Mouse (Mus musculus) erythroblast, embryonic 14.5 days (primary cell): Measurements from ENCODE around the gene Grik2. TPM values are rescaled to one million over a fixed set of nuclear protein-coding genes. Genes with fewer than 3 reads are reported as not detected.

Experiments
- H3K27me3 ChIP-seq: 2 replicates; pipeline ENCODE4 v1.6.1; 2012; ENCODE audit warnings: inconsistent platforms; ENCODE audit not compliant: control insufficient read depth
- H3K36me3 ChIP-seq: 2 replicates; pipeline ENCODE4 v1.6.1; 2012; ENCODE audit warnings: mild to moderate bottlenecking, inconsistent platforms; ENCODE audit not compliant: control insufficient read depth
- H3K4me1 ChIP-seq: 2 replicates; pipeline ENCODE4 v1.6.1; 2012; ENCODE audit warnings: inconsistent platforms; ENCODE audit not compliant: control insufficient read depth
- H3K4me3 ChIP-seq: replicated peaks from 2 replicates; pipeline ENCODE3; 2012; ENCODE audit warnings: moderate library complexity, mild to moderate bottlenecking, inconsistent platforms
- H3K9me3 ChIP-seq: 2 replicates; pipeline ENCODE4 v1.6.1; 2012; ENCODE audit warnings: low read length, inconsistent platforms, mixed read lengths; ENCODE audit not compliant: control insufficient read depth
- GATA1 ChIP-seq: IDR thresholded peaks from 2 replicates; pipeline ENCODE4 v1.6.1; 2012; ENCODE audit warnings: low read length, inconsistent platforms, mixed read lengths
- TAL1 ChIP-seq: IDR thresholded peaks from 3 replicates; pipeline ENCODE4 v1.6.1; 2012; ENCODE audit warnings: low read length, inconsistent platforms, mixed read lengths
- polyA plus RNA-seq: library from polyadenylated mRNA; stranded (reverse); fragments of >175 nt; gene quantifications from 2 replicates; pipeline ENCODE4 v1.2.3, GENCODE M21; 2012

Gene Grik2
- polyA plus RNA-seq, 1 experiment = not detected

- Histone ChIP-seq H3K4me1 (no peaks in the 10 kb centered on the region), H3K27me3 (peaks cover 23% of the 10 kb centered on the region), H3K9me3 (no peaks in the 10 kb centered on the region), H3K36me3 (no peaks in the 10 kb centered on the region), H3K4me3 (no peak overlapping the region)
- TF ChIP-seq TAL1 (no peak), GATA1 (no peak)
Observed at GRCm38 (mm10) chr10:49784831-49785230, 3.7 kb downstream of the Grik2 start.

GRCm38 (mm10) chr10:49782741-49783691 lies 5.5 kb downstream of the Grik2 start:
- Histone ChIP-seq H3K4me1 (no peaks in the 10 kb centered on the region), H3K36me3 (no peaks in the 10 kb centered on the region), H3K4me3 (no peak overlapping the region), H3K27me3 (peaks cover 13% of the 10 kb centered on the region), H3K9me3 (no peaks in the 10 kb centered on the region)
- TF ChIP-seq GATA1 = no peak
- no peak for TF ChIP-seq TAL1

- Histone ChIP-seq H3K4me3 (no peak overlapping the region), H3K4me1 (no peaks in the 10 kb centered on the region), H3K36me3 (no peaks in the 10 kb centered on the region), H3K27me3 (peaks cover 13% of the 10 kb centered on the region), H3K9me3 (no peaks in the 10 kb centered on the region)
- TF ChIP-seq GATA1 = no peak
- no peak for TF ChIP-seq TAL1
Observed at GRCm38 (mm10) chr10:49782061-49782460, 6.5 kb downstream of the Grik2 start.

- TF ChIP-seq GATA1 (no peak), TAL1 (no peak)
- H3K27me3 ChIP-seq = peaks cover 13% of the 10 kb centered on the region
- no peak overlapping the region for H3K4me3 ChIP-seq
- H3K36me3 ChIP-seq = no peaks in the 10 kb centered on the region
- H3K9me3 ChIP-seq = no peaks in the 10 kb centered on the region
- no peaks in the 10 kb centered on the region for H3K4me1 ChIP-seq
Observed at GRCm38 (mm10) chr10:49780430-49780829, 8.1 kb downstream of the Grik2 start.

- TF ChIP-seq TAL1 (no peak), GATA1 (no peak)
- no peak overlapping the region for H3K4me3 ChIP-seq
Observed at GRCm38 (mm10) chr10:49768897-49769296, 19.7 kb downstream of the Grik2 start.

GRCm38 (mm10) chr10:49767556-49767955 lies 21.0 kb downstream of the Grik2 start:
- no peak overlapping the region for H3K4me3 ChIP-seq
- H3K9me3 ChIP-seq = no peaks in the 10 kb centered on the region
- H3K27me3 ChIP-seq = no peaks in the 10 kb centered on the region
- H3K4me1 ChIP-seq = no peaks in the 10 kb centered on the region
- TF ChIP-seq TAL1 (no peak), GATA1 (no peak)
- no peaks in the 10 kb centered on the region for H3K36me3 ChIP-seq

More at GRCm38 (mm10) chr10:49768897-49769296, 19.7 kb downstream of the Grik2 start:
- Histone ChIP-seq H3K9me3 (no peaks in the 10 kb centered on the region), H3K36me3 (no peaks in the 10 kb centered on the region), H3K4me1 (no peaks in the 10 kb centered on the region), H3K27me3 (no peaks in the 10 kb centered on the region)

GRCm38 (mm10) chr10:49762607-49763006 lies 26.0 kb downstream of the Grik2 start:
- Histone ChIP-seq H3K27me3 (no peaks in the 10 kb centered on the region), H3K4me3 (no peak overlapping the region), H3K36me3 (no peaks in the 10 kb centered on the region), H3K4me1 (no peaks in the 10 kb centered on the region), H3K9me3 (no peaks in the 10 kb centered on the region)
- TF ChIP-seq GATA1 (no peak), TAL1 (no peak)

GRCm38 (mm10) chr10:49751769-49752168 lies 36.8 kb downstream of the Grik2 start:
- no peaks in the 10 kb centered on the region for H3K27me3 ChIP-seq
- no peaks in the 10 kb centered on the region for H3K4me1 ChIP-seq
- no peak overlapping the region for H3K4me3 ChIP-seq
- TF ChIP-seq TAL1 (no peak), GATA1 (no peak)
- H3K36me3 ChIP-seq = no peaks in the 10 kb centered on the region
- H3K9me3 ChIP-seq = no peaks in the 10 kb centered on the region

GRCm38 (mm10) chr10:49731841-49732240 lies 56.7 kb downstream of the Grik2 start:
- Histone ChIP-seq H3K9me3 (no peaks in the 10 kb centered on the region), H3K4me3 (no peak overlapping the region), H3K27me3 (no peaks in the 10 kb centered on the region), H3K36me3 (no peaks in the 10 kb centered on the region), H3K4me1 (no peaks in the 10 kb centered on the region)
- TF ChIP-seq TAL1 (no peak), GATA1 (no peak)
